Mouse (Mus musculus): ENCODE measurements around the gene Mast3.

Mast3 gene

GRCm38 (mm10) chr8:70774740-70775139, 30.1 kb downstream of the Mast3 start:
- DNase-seq, result no peak

- DNase-seq, result peak; percentile 84
These were observed 31.0 kb downstream of the Mast3 start for GRCm38 (mm10) chr8:70773833-70774232.

GRCm38 (mm10) chr8:70773410-70773809, 31.4 kb downstream of the Mast3 start:
- DNase-seq, result no peak

- no peak for DNase-seq
These were observed 32.0 kb downstream of the Mast3 start for GRCm38 (mm10) chr8:70772890-70773289.

GRCm38 (mm10) chr8:70772075-70772474, 32.8 kb downstream of the Mast3 start:
- no peak for DNase-seq

- DNase-seq, result no peak
These were observed 33.6 kb downstream of the Mast3 start for GRCm38 (mm10) chr8:70771217-70771616.

- DNase-seq, result no peak
These were observed 34.1 kb downstream of the Mast3 start for GRCm38 (mm10) chr8:70770748-70771147.

- DNase-seq, result no peak
These were observed 35.0 kb downstream of the Mast3 start for GRCm38 (mm10) chr8:70769858-70770257.

- DNase-seq, result peak; percentile 92
These were observed 35.5 kb downstream of the Mast3 start for GRCm38 (mm10) chr8:70769359-70769758.

GRCm38 (mm10) chr8:70768956-70769355, 35.9 kb downstream of the Mast3 start:
- no peak for DNase-seq

GRCm38 (mm10) chr8:70768231-70768776, 36.5 kb downstream of the Mast3 start:
- DNase-seq, result no peak

GRCm38 (mm10) chr8:70767503-70767902, 37.4 kb downstream of the Mast3 start:
- DNase-seq, result no peak

GRCm38 (mm10) chr8:70766571-70767440, 38.0 kb downstream of the Mast3 start:
- peak; percentile 93 for DNase-seq

- no peak for DNase-seq
These were observed 38.9 kb downstream of the Mast3 start for GRCm38 (mm10) chr8:70765838-70766570.

GRCm38 (mm10) chr8:70765329-70765728, 39.5 kb downstream of the Mast3 start:
- no peak for DNase-seq

- no peak for DNase-seq
These were observed 40.2 kb downstream of the Mast3 start for GRCm38 (mm10) chr8:70764676-70765075.

GRCm38 (mm10) chr8:70764026-70764425, 40.8 kb downstream of the Mast3 start:
- DNase-seq, result no peak

- DNase-seq, result peak; percentile 32
These were observed 41.5 kb downstream of the Mast3 start for GRCm38 (mm10) chr8:70763354-70763753.

- DNase-seq, result no peak
These were observed 42.7 kb downstream of the Mast3 start for GRCm38 (mm10) chr8:70762118-70762517.

- peak; percentile 99 for DNase-seq
These were observed 44.0 kb downstream of the Mast3 start, which contains the start of gene Mpv17l2 for GRCm38 (mm10) chr8:70760775-70761406. Gene Mpv17l2 (minus strand): TSS chr8:70760946.

GRCm38 (mm10) chr8:70760350-70760749, 44.5 kb downstream of the Mast3 start:
- DNase-seq, result no peak

GRCm38 (mm10) chr8:70758616-70759561, 46.0 kb downstream of the Mast3 start:
- DNase-seq, result peak; percentile 61
